Mouse (Mus musculus): ENCODE results near the gene Rnf24. TPM values are rescaled to one million over a fixed set of nuclear protein-coding genes. Genes with fewer than 3 reads are reported as not detected.
"Not testable (repeated sequence)": the region's sequence is repeated elsewhere in the genome, so short reads cannot be mapped to it uniquely, and the experiment has no call there.

Gene Rnf24
- polyA plus RNA-seq, 1 experiment from 2014 or later, result 9.7 TPM

- 89% methylated on average over 1 of the region's 1 CpGs for WGBS
- H3K9me3 ChIP-seq (replicated peaks), result no peaks in the 10 kb centered on the region
Measured at GRCm38 (mm10) chr2:131323675-131324074, 29.0 kb downstream of the Rnf24 start.

GRCm38 (mm10) chr2:131321192-131321591, 31.5 kb downstream of the Rnf24 start:
- H3K9me3 ChIP-seq (replicated peaks); H3K27ac ChIP-seq; DNase-seq (ENCODE audit: low spot score); H3K4me1 ChIP-seq; H3K4me3 ChIP-seq; H3K27me3 ChIP-seq (ENCODE audit: low read depth, poor library complexity, severe bottlenecking): not testable (repeated sequence)
- peaks cover 12% of the 10 kb centered on the region for H3K36me3 ChIP-seq
- 66% methylated on average over 3 of the region's 3 CpGs for WGBS

More at GRCm38 (mm10) chr2:131323675-131324074, 29.0 kb downstream of the Rnf24 start:
- Histone ChIP-seq H3K36me3 (0 out of 2 replicates have a peak, but pooled peaks cover 7% of the 10 kb centered on the region), H3K27ac (no peak overlapping the region), H3K4me1 (peaks cover 5% of the 10 kb centered on the region; the same call in 1 of the 2 replicates), H3K27me3 (ENCODE audit: low read depth, poor library complexity, severe bottlenecking) (no peaks in the 10 kb centered on the region), H3K4me3 (no peak overlapping the region)
- no peak for DNase-seq (ENCODE audit: low spot score)

- H3K4me1 ChIP-seq, result peaks cover 5% of the 10 kb centered on the region; the same call in 1 of the 2 replicates
- 84% methylated on average over 6 of the region's 6 CpGs for WGBS
- H3K9me3 ChIP-seq (replicated peaks), result no peaks in the 10 kb centered on the region
- H3K27me3 ChIP-seq (ENCODE audit: low read depth, poor library complexity, severe bottlenecking), result no peaks in the 10 kb centered on the region
- peaks cover 14% of the 10 kb centered on the region for H3K36me3 ChIP-seq
- H3K4me3 ChIP-seq, result no peak overlapping the region
- no peak for DNase-seq (ENCODE audit: low spot score)
- no peak overlapping the region for H3K27ac ChIP-seq
Measured at GRCm38 (mm10) chr2:131319401-131319800, 33.3 kb downstream of the Rnf24 start.

- no peaks in the 10 kb centered on the region for H3K9me3 ChIP-seq (replicated peaks)
- H3K4me1 ChIP-seq, result peaks cover 2% of the 10 kb centered on the region; the same call in 1 of the 2 replicates
- peaks cover 16% of the 10 kb centered on the region for H3K36me3 ChIP-seq
- H3K27ac ChIP-seq, result no peak overlapping the region
- no peak overlapping the region for H3K4me3 ChIP-seq
- H3K27me3 ChIP-seq (ENCODE audit: low read depth, poor library complexity, severe bottlenecking), result no peaks in the 10 kb centered on the region
- no peak for DNase-seq (ENCODE audit: low spot score)
- WGBS, result 79% methylated on average over 2 of the region's 2 CpGs
Measured at GRCm38 (mm10) chr2:131316167-131316566, 36.5 kb downstream of the Rnf24 start.

- Histone ChIP-seq H3K36me3 (peaks cover 12% of the 10 kb centered on the region; the same call in 1 of the 2 replicates), H3K27ac (no peak overlapping the region), H3K4me1 (no peaks in the 10 kb centered on the region), H3K27me3 (ENCODE audit: low read depth, poor library complexity, severe bottlenecking) (no peaks in the 10 kb centered on the region), H3K4me3 (no peak overlapping the region), H3K9me3 (replicated peaks) (no peaks in the 10 kb centered on the region)
- WGBS, result 67% methylated on average over 6 of the region's 6 CpGs
- DNase-seq (ENCODE audit: low spot score), result no peak
Measured at GRCm38 (mm10) chr2:131309296-131309695, 43.4 kb downstream of the Rnf24 start.

- no peak for DNase-seq (ENCODE audit: low spot score)
- 93% methylated on average over 2 of the region's 2 CpGs for WGBS
- H3K4me1 ChIP-seq, result no peaks in the 10 kb centered on the region
Measured at GRCm38 (mm10) chr2:131307822-131308221, 44.9 kb downstream of the Rnf24 start.

GRCm38 (mm10) chr2:131307391-131307790, 45.3 kb downstream of the Rnf24 start:
- Histone ChIP-seq H3K36me3 (peaks cover 31% of the 10 kb centered on the region), H3K4me3 (no peak overlapping the region), H3K27ac (no peak overlapping the region), H3K4me1 (no peaks in the 10 kb centered on the region), H3K9me3 (replicated peaks) (no peaks in the 10 kb centered on the region), H3K27me3 (ENCODE audit: low read depth, poor library complexity, severe bottlenecking) (no peaks in the 10 kb centered on the region)
- no peak for DNase-seq (ENCODE audit: low spot score)
- WGBS, result 86% methylated on average over 5 of the region's 5 CpGs

More at GRCm38 (mm10) chr2:131307822-131308221, 44.9 kb downstream of the Rnf24 start:
- Histone ChIP-seq H3K36me3 (peaks cover 26% of the 10 kb centered on the region), H3K27me3 (ENCODE audit: low read depth, poor library complexity, severe bottlenecking) (no peaks in the 10 kb centered on the region), H3K9me3 (replicated peaks) (no peaks in the 10 kb centered on the region), H3K4me3 (no peak overlapping the region), H3K27ac (no peak overlapping the region)

- H3K4me1 ChIP-seq; H3K27me3 ChIP-seq (ENCODE audit: low read depth, poor library complexity, severe bottlenecking); H3K9me3 ChIP-seq (replicated peaks); DNase-seq (ENCODE audit: low spot score); H3K4me3 ChIP-seq; H3K27ac ChIP-seq: not testable (repeated sequence)
- H3K36me3 ChIP-seq, result peaks cover 41% of the 10 kb centered on the region
- WGBS, result 87% methylated on average over 1 of the region's 1 CpGs
Measured at GRCm38 (mm10) chr2:131305226-131305625, 47.5 kb downstream of the Rnf24 start.

- Histone ChIP-seq H3K9me3 (replicated peaks) (no peaks in the 10 kb centered on the region), H3K4me3 (no peak overlapping the region), H3K36me3 (peaks cover 48% of the 10 kb centered on the region), H3K27ac (no peak overlapping the region), H3K27me3 (ENCODE audit: low read depth, poor library complexity, severe bottlenecking) (no peaks in the 10 kb centered on the region), H3K4me1 (no peaks in the 10 kb centered on the region)
- 89% methylated on average over 9 of the region's 9 CpGs for WGBS
- DNase-seq (ENCODE audit: low spot score), result no peak
Measured at GRCm38 (mm10) chr2:131304497-131304896, 48.2 kb downstream of the Rnf24 start.

- H3K27ac ChIP-seq, result no peak overlapping the region
- no peak for DNase-seq (ENCODE audit: low spot score)
Measured at GRCm38 (mm10) chr2:131301635-131302034, 51.1 kb downstream of the Rnf24 start.

GRCm38 (mm10) chr2:131300485-131300884, 52.2 kb downstream of the Rnf24 start:
- no peak overlapping the region for H3K4me3 ChIP-seq
- WGBS, result 84% methylated on average over 2 of the region's 2 CpGs
- no peaks in the 10 kb centered on the region for H3K27me3 ChIP-seq (ENCODE audit: low read depth, poor library complexity, severe bottlenecking)
- H3K36me3 ChIP-seq, result peaks cover 84% of the 10 kb centered on the region
- no peak for DNase-seq (ENCODE audit: low spot score)
- H3K27ac ChIP-seq, result no peak overlapping the region
- no peaks in the 10 kb centered on the region for H3K4me1 ChIP-seq
- H3K9me3 ChIP-seq (replicated peaks), result no peaks in the 10 kb centered on the region

More at GRCm38 (mm10) chr2:131301635-131302034, 51.1 kb downstream of the Rnf24 start:
- Histone ChIP-seq H3K4me1 (no peaks in the 10 kb centered on the region), H3K4me3 (no peak overlapping the region), H3K27me3 (ENCODE audit: low read depth, poor library complexity, severe bottlenecking) (no peaks in the 10 kb centered on the region), H3K36me3 (peaks cover 72% of the 10 kb centered on the region), H3K9me3 (replicated peaks) (no peaks in the 10 kb centered on the region)

- DNase-seq (ENCODE audit: low spot score); H3K27ac ChIP-seq; H3K4me1 ChIP-seq; H3K9me3 ChIP-seq (replicated peaks); H3K4me3 ChIP-seq; H3K27me3 ChIP-seq (ENCODE audit: low read depth, poor library complexity, severe bottlenecking): not testable (repeated sequence)
- H3K36me3 ChIP-seq, result peaks cover 91% of the 10 kb centered on the region
- 81% methylated on average over 7 of the region's 7 CpGs for WGBS
Measured at GRCm38 (mm10) chr2:131298674-131299073, 54.0 kb downstream of the Rnf24 start.

- Histone ChIP-seq H3K4me1 (no peaks in the 10 kb centered on the region), H3K27ac (no peak overlapping the region), H3K36me3 (peaks cover 92% of the 10 kb centered on the region), H3K9me3 (replicated peaks) (no peaks in the 10 kb centered on the region), H3K27me3 (ENCODE audit: low read depth, poor library complexity, severe bottlenecking) (no peaks in the 10 kb centered on the region), H3K4me3 (no peak overlapping the region)
- DNase-seq (ENCODE audit: low spot score), result no peak
- 95% methylated on average over 2 of the region's 2 CpGs for WGBS
Measured at GRCm38 (mm10) chr2:131296746-131297261, 55.9 kb downstream of the Rnf24 start.

GRCm38 (mm10) chr2:131290669-131291068, 62.0 kb downstream of the Rnf24 start:
- Histone ChIP-seq H3K36me3 (peaks cover 96% of the 10 kb centered on the region), H3K9me3 (replicated peaks) (no peaks in the 10 kb centered on the region), H3K27me3 (ENCODE audit: low read depth, poor library complexity, severe bottlenecking) (no peaks in the 10 kb centered on the region), H3K4me3 (no peak overlapping the region), H3K27ac (no peak overlapping the region), H3K4me1 (no peaks in the 10 kb centered on the region)
- no peak for DNase-seq (ENCODE audit: low spot score)

Measured in limb, embryonic 10.5 days (tissue).